11 mouse cellular contexts compared by ENCODE assay signal in the genomic region with DNA sequence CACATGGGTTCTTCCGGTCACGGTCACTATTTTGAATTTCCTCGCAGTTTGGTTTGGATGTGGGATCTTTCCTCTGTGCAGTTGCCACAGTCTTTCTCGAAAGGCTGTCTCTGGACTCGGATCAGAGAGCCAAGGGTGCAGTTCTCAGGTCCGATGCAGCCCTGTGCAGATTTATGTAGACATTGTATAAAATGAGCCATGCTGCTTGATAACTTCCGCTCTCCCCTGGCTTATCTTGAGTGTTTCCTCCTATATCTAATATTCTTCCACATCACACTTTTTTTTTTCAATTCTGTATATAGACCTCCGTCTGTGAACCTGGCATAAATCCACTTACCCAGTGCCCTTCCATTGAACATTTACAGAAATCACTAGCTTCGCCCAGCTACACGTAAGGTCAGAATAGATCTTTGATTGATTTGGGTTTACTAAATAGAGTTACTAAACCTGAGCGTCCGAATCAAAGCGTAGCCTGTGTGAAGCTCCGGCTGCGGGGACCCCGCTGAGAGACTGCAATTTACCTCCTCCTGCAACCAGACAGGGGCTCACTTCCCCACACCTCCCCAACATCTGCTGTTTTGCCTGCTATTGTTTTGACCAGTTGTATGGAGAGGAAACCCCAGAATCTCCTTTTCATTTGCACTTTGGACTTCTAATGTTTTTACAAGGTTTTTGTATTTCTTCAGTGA. TPM values are rescaled to one million over a fixed set of nuclear protein-coding genes. Genes with fewer than 3 reads are reported as not detected.
DNase-seq lines count a peak whose midpoint lies in the region; ATAC-seq and TF ChIP-seq lines count a peak whose summit lies in the region.
"Had no signal": no experiment of that assay in that cellular context is flagged by ENCODE, and none has a peak within 500 bp of the region (broad histone marks: within the 10 kb centered on the region; RNA-seq: fewer than 3 reads in every experiment).

No protein-coding gene starts in this region.

- no peak for ATAC-seq in forebrain, embryonic 11.5 days (replicated peaks; ENCODE audit: low FRiP score)
- ATAC-seq in forebrain, embryonic 15.5 days (replicated peaks): no peak
- no peak for ATAC-seq in midbrain, postnatal 0 days (ENCODE audit: low FRiP score)
- ATAC-seq in limb, embryonic 13.5 days (ENCODE audit: low FRiP score, low read depth): no peak
- ATAC-seq in stomach, embryonic 16.5 days (ENCODE audit: insufficient read depth, low FRiP score): no peak
- ATAC-seq in monocyte, adult 5-6 weeks (replicated peaks; ENCODE audit: insufficient number of reproducible peaks, low FRiP score, low TSS enrichment, poor library complexity, severe bottlenecking): no peak

- 12% methylated on average over 16 of the region's 16 CpGs for WGBS in forebrain, embryonic 11.5 days
- 17% methylated on average over 16 of the region's 16 CpGs for WGBS in forebrain, embryonic 15.5 days
- whole genome bisulfite sequencing in midbrain, embryonic 10.5 days: 12% methylated on average over 16 of the region's 16 CpGs
- 21% methylated on average over 16 of the region's 16 CpGs for WGBS in midbrain, postnatal 0 days
- WGBS in limb, embryonic 13.5 days: 33% methylated on average over 16 of the region's 16 CpGs
- WGBS in stomach, embryonic 16.5 days: 45% methylated on average over 16 of the region's 16 CpGs

- peak overlapping the region; percentile 8; the same call in 1 of the 2 replicates for H3K9ac ChIP-seq in forebrain, embryonic 11.5 days (ENCODE audit: low read length)
- no peak overlapping the region for H3K9ac ChIP-seq in forebrain, embryonic 15.5 days (replicated peaks)
- H3K9ac ChIP-seq in midbrain, postnatal 0 days (replicated peaks; ENCODE audit: low read length, poor library complexity, severe bottlenecking): no peak overlapping the region
- 0 out of 2 replicates have a peak overlapping the region, but pooled peaks have one; percentile 21 for H3K9ac ChIP-seq in limb, embryonic 13.5 days
- peak overlapping the region; percentile 31; the same call in 1 of the 2 replicates for H3K9ac ChIP-seq in stomach, embryonic 16.5 days (ENCODE audit: low read length)

- peaks cover 24% of the 10 kb centered on the region for H3K4me1 ChIP-seq in forebrain, embryonic 11.5 days (replicated peaks; ENCODE audit: control insufficient read depth, insufficient read depth, low read length)
- peaks cover 21% of the 10 kb centered on the region for H3K4me1 ChIP-seq in forebrain, embryonic 15.5 days
- H3K4me1 ChIP-seq in midbrain, embryonic 10.5 days: peaks cover 85% of the 10 kb centered on the region
- 0 out of 2 replicates have a peak, but pooled peaks cover 5% of the 10 kb centered on the region for H3K4me1 ChIP-seq in midbrain, postnatal 0 days (ENCODE audit: insufficient read depth, low read length)
- peaks cover 50% of the 10 kb centered on the region for H3K4me1 ChIP-seq in limb, embryonic 13.5 days
- peaks cover 23% of the 10 kb centered on the region for H3K4me1 ChIP-seq in stomach, embryonic 16.5 days (ENCODE audit: control insufficient read depth, insufficient read depth, low read length)

- no peaks in the 10 kb centered on the region for H3K27me3 ChIP-seq in forebrain, embryonic 11.5 days (ENCODE audit: control insufficient read depth, insufficient read depth, low read length)
- H3K27me3 ChIP-seq in forebrain, embryonic 15.5 days: peaks cover 16% of the 10 kb centered on the region; the same call in 1 of the 2 replicates
- no peaks in the 10 kb centered on the region; the same call in 1 of the 2 replicates for H3K27me3 ChIP-seq in midbrain, embryonic 10.5 days (ENCODE audit: low read depth, poor library complexity, severe bottlenecking)
- H3K27me3 ChIP-seq in midbrain, postnatal 0 days (ENCODE audit: insufficient read depth, low read length): peaks cover 19% of the 10 kb centered on the region; the same call in 1 of the 2 replicates
- H3K27me3 ChIP-seq in limb, embryonic 13.5 days: peaks cover 20% of the 10 kb centered on the region
- no peaks in the 10 kb centered on the region for H3K27me3 ChIP-seq in stomach, embryonic 16.5 days (ENCODE audit: control insufficient read depth, insufficient read depth, low read length)

- H3K27ac ChIP-seq in forebrain, embryonic 11.5 days (ENCODE audit: low read depth, low read length): peak overlapping the region; percentile 71
- H3K27ac ChIP-seq in forebrain, embryonic 15.5 days (replicated peaks): no peak overlapping the region
- H3K27ac ChIP-seq in midbrain, embryonic 10.5 days (replicated peaks): peak overlapping the region; percentile 94
- H3K27ac ChIP-seq in midbrain, postnatal 0 days (ENCODE audit: low read depth, low read length): no peak overlapping the region
- no peak overlapping the region for H3K27ac ChIP-seq in limb, embryonic 13.5 days
- H3K27ac ChIP-seq in stomach, embryonic 16.5 days (ENCODE audit: low read length): 0 out of 2 replicates have a peak overlapping the region, but pooled peaks have one; percentile 5

- H3K36me3 ChIP-seq in forebrain, embryonic 11.5 days (ENCODE audit: control insufficient read depth, insufficient read depth, low read length): no peaks in the 10 kb centered on the region
- no peaks in the 10 kb centered on the region for H3K36me3 ChIP-seq in forebrain, embryonic 15.5 days
- H3K36me3 ChIP-seq in midbrain, embryonic 10.5 days: no peaks in the 10 kb centered on the region
- no peaks in the 10 kb centered on the region for H3K36me3 ChIP-seq in midbrain, postnatal 0 days (ENCODE audit: insufficient read depth, low read length)
- H3K36me3 ChIP-seq in limb, embryonic 13.5 days: no peaks in the 10 kb centered on the region
- no peaks in the 10 kb centered on the region for H3K36me3 ChIP-seq in stomach, embryonic 16.5 days (ENCODE audit: control insufficient read depth, insufficient read depth, low read length)

- peak; percentile 56 for DNase-seq in forebrain, embryonic 11.5 days (ENCODE audit: low spot score)
- DNase-seq in midbrain, embryonic 10.5 days (ENCODE audit: low spot score): peak; percentile 70
- no peak for DNase-seq in midbrain, postnatal 0 days (ENCODE audit: low spot score)
- no peak for DNase-seq in testis, postnatal 10 days (ENCODE audit: low spot score)
- DNase-seq: cerebellum, postnatal 25 days; heart, postnatal 4 days; kidney, postnatal 36 days had no signal

- H3K4me3 ChIP-seq in forebrain, embryonic 11.5 days (ENCODE audit: low read depth, low read length): no peak overlapping the region
- no peak overlapping the region for H3K4me3 ChIP-seq in forebrain, embryonic 15.5 days
- peak overlapping the region; percentile 45 for H3K4me3 ChIP-seq in midbrain, embryonic 10.5 days
- no peak overlapping the region for H3K4me3 ChIP-seq in midbrain, postnatal 0 days (ENCODE audit: low read depth, low read length)
- no peak overlapping the region for H3K4me3 ChIP-seq in limb, embryonic 13.5 days
- H3K4me3 ChIP-seq in stomach, embryonic 16.5 days (replicated peaks; ENCODE audit: low read length): no peak overlapping the region

- H3K9me3 ChIP-seq in forebrain, embryonic 11.5 days (ENCODE audit: control insufficient read depth, low read length): no peaks in the 10 kb centered on the region
- H3K9me3 ChIP-seq in forebrain, embryonic 15.5 days: no peaks in the 10 kb centered on the region
- H3K9me3 ChIP-seq in midbrain, embryonic 10.5 days (replicated peaks): no peaks in the 10 kb centered on the region
- H3K9me3 ChIP-seq in midbrain, postnatal 0 days (ENCODE audit: low read length): no peaks in the 10 kb centered on the region
- no peaks in the 10 kb centered on the region for H3K9me3 ChIP-seq in limb, embryonic 13.5 days
- H3K9me3 ChIP-seq in stomach, embryonic 16.5 days (replicated peaks; ENCODE audit: control insufficient read depth, low read length): no peaks in the 10 kb centered on the region

- TF ChIP-seq CTCF in midbrain, postnatal 0 days (IDR thresholded peaks at IDR 0.05): no peak

- H3K4me2 ChIP-seq in forebrain, embryonic 11.5 days (ENCODE audit: low read depth, low read length, severe bottlenecking): peak overlapping the region; percentile 49
- no peak overlapping the region for H3K4me2 ChIP-seq in forebrain, embryonic 15.5 days (replicated peaks)
- no peak overlapping the region for H3K4me2 ChIP-seq in midbrain, postnatal 0 days (ENCODE audit: low read depth, low read length, poor library complexity, severe bottlenecking)
- H3K4me2 ChIP-seq in limb, embryonic 13.5 days (replicated peaks): 0 out of 2 replicates have a peak overlapping the region, but pooled peaks have one; percentile 3
- no peak overlapping the region for H3K4me2 ChIP-seq in stomach, embryonic 16.5 days (ENCODE audit: low read depth, low read length)

RNA-seq across cellular contexts. Expression of gene Slc2a1, which starts 37.4 kb away (rescaled TPM):
- 171 and 181 TPM in 2 replicates for polyA plus RNA-seq in forebrain, embryonic 11.5 days (2014; fragmentation: Nextera tagmentation; extraction: Ambion mirVana)
- 89.5 and 89.7 TPM in 2 replicates for polyA plus RNA-seq in forebrain, embryonic 15.5 days (2015; fragmentation: Nextera tagmentation; extraction: Ambion mirVana)
- polyA plus RNA-seq in midbrain, embryonic 10.5 days (2016; fragmentation: Nextera tagmentation; extraction: Ambion mirVana): 212 and 273 TPM in 2 replicates
- total RNA-seq in midbrain, postnatal 0 days (2014; rRNA removed): 85.1 and 104 TPM in 2 replicates
- 43.1 and 46.4 TPM in 2 replicates for polyA plus RNA-seq in midbrain, postnatal 0 days (2015; fragmentation: Nextera tagmentation; extraction: Ambion mirVana)
- 101 and 112 TPM in 2 replicates for polyA plus RNA-seq in limb, embryonic 13.5 days (2015; fragmentation: Nextera tagmentation; extraction: Ambion mirVana)
- 142 and 155 TPM in 2 replicates for polyA plus RNA-seq in stomach, embryonic 16.5 days (2015; fragmentation: Nextera tagmentation; extraction: Ambion mirVana)
- total RNA-seq in monocyte, adult 5-6 weeks (2017): 25.2 to 35.8 TPM (median 30.1 TPM) in 3 replicates

Comparison
In these comparisons a context has a peak if more than half of its experiments do, and no peak if none do; other contexts are left out.
1. DNase-seq: peak in forebrain, embryonic 11.5 days (single experiment) and midbrain, embryonic 10.5 days (single experiment); none in midbrain, postnatal 0 days (single experiment) and testis, postnatal 10 days (single experiment).
2. H3K27ac ChIP-seq: peak in forebrain, embryonic 11.5 days (single experiment), midbrain, embryonic 10.5 days (single experiment) and stomach, embryonic 16.5 days (single experiment); none in forebrain, embryonic 15.5 days (single experiment), midbrain, postnatal 0 days (single experiment) and limb, embryonic 13.5 days (single experiment).
3. H3K4me2 ChIP-seq: peak in forebrain, embryonic 11.5 days (single experiment) and limb, embryonic 13.5 days (single experiment); none in forebrain, embryonic 15.5 days (single experiment), midbrain, postnatal 0 days (single experiment) and stomach, embryonic 16.5 days (single experiment).
4. H3K9ac ChIP-seq: peak in forebrain, embryonic 11.5 days (single experiment), limb, embryonic 13.5 days (single experiment) and stomach, embryonic 16.5 days (single experiment); none in forebrain, embryonic 15.5 days (single experiment) and midbrain, postnatal 0 days (single experiment).